Mouse (Mus musculus): ENCODE results near the gene Tmem50a.
A peak's percentile ranks its signal among the peaks of the same experiment; 100 is the strongest.

The Tmem50a gene

DNA sequence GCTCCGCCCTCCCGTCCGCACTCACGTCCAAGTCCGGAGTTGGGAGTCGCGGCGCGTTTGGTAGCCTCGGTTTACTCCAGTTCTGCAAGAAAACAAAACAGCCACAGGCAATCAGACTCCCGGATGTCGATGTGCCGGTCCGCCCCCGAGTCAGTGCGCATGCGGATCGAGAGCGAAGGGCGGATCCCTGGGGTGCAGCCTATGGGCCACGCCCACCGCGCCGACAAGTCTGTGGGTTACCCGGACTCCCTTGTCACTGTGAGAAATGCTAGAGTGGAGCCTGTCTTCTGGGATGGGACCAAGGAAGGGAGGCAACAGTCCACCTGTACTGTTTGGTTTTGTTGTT lies at the start of gene Tmem50a:
Gene Tmem50a, minus strand, starts transcription at position 161 of the 346 bp plus-strand sequence.
- peak; percentile 99 for DNase-seq (ENCODE audit: low read depth, low spot score)

- peak; percentile 85 for DNase-seq (ENCODE audit: low read depth, low spot score)
Measured at GRCm38 (mm10) chr4:134963021-134963776, 48.4 kb upstream of the Tmem50a start.

DNA sequence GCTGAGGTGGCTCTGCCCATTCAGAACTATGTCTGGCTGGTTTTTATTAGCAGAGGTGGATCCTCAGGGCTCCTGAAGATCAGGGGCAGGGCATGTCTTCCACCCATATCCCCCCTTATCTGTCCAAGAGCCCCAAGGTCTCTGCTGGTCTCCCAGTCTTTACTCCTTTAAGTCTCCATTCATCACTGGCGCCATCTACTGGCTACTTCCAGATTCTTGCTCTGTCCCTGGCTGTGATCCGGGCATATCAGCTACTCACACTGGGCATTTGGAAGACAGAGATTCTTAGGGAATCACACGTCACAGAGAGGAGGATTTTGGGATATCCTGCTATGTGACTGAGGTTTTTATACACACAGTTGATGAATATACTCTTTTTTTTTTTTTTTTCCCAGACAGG lies 41.5 kb upstream of the Tmem50a start:
- DNase-seq (ENCODE audit: low read depth, low spot score): peak; percentile 81

DNA sequence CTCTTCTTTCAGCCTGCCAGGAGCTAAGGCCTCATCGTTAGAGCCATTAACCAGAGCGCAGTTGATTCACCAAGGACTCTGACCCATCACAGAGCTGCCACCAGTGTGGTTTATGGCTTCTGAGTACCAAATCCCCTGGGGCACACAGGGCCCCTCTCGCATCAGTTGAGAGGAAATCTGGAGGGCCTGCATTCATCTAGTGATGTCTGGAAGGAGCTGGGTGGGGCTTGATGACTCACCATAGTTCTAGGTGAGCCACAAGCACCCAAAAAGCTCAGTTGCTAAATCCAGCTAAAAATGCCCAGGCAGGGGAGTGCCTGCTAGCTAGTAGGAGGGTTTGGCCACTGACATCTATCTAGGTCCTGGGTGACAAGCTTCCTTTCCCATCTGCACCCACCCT lies 41.0 kb upstream of the Tmem50a start:
- DNase-seq (ENCODE audit: low read depth, low spot score): no peak

DNA sequence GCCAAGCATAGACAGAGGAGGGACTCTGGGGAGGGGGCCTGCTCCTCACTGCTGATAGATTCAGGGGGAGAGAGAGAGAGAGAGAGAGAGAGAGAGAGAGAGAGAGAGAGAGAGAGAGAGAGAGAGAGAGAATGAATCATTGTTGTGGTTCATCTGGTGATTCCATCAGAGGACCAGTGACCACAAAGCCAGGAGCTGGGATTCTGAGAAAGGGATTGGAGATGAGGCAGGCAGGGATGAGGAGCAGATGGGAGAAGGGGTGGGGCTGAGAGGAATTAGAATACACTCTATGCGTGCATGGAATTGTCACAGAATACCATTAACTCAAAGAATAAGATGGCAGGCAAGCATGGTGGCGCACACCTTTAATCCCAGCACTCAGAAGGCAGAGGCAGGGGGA lies 40.4 kb upstream of the Tmem50a start:
- DNase-seq (ENCODE audit: low read depth, low spot score): no peak

- no peak for DNase-seq (ENCODE audit: low read depth, low spot score)
Measured at GRCm38 (mm10) chr4:134954461-134954860, 39.6 kb upstream of the Tmem50a start.

- DNase-seq (ENCODE audit: low read depth, low spot score): peak; percentile 31
Measured at GRCm38 (mm10) chr4:134950518-134951091, 35.8 kb upstream of the Tmem50a start.

- DNase-seq (ENCODE audit: low read depth, low spot score): peak; percentile 76
Measured at GRCm38 (mm10) chr4:134946024-134946744, 31.4 kb upstream of the Tmem50a start.

- no peak for DNase-seq (ENCODE audit: low read depth, low spot score)
Measured at GRCm38 (mm10) chr4:134943758-134944538, 29.1 kb upstream of the Tmem50a start.

DNA sequence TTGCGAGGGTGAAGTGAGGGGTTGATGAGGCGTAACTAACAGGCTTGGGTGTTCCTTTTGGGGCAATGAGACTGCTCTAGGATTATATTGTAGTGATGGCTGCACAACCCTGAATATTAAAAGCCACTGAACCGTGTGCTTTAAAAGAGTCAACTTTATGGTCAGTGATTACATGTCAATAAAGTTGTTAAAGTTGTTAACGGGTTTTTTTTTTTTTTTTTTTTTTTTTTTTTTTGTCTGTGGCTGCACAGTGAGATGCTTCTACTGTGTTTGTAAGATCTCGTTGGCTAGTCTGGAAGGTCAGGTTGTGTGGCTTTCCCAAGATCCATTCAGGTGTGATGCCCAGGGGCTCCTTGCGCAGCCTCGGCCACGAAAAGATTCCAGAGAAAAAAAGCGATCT lies 25.1 kb upstream of the Tmem50a start:
- DNase-seq (ENCODE audit: low read depth, low spot score): no peak

- no peak for DNase-seq (ENCODE audit: low read depth, low spot score)
Measured at GRCm38 (mm10) chr4:134937240-134938176, 22.7 kb upstream of the Tmem50a start.

DNA sequence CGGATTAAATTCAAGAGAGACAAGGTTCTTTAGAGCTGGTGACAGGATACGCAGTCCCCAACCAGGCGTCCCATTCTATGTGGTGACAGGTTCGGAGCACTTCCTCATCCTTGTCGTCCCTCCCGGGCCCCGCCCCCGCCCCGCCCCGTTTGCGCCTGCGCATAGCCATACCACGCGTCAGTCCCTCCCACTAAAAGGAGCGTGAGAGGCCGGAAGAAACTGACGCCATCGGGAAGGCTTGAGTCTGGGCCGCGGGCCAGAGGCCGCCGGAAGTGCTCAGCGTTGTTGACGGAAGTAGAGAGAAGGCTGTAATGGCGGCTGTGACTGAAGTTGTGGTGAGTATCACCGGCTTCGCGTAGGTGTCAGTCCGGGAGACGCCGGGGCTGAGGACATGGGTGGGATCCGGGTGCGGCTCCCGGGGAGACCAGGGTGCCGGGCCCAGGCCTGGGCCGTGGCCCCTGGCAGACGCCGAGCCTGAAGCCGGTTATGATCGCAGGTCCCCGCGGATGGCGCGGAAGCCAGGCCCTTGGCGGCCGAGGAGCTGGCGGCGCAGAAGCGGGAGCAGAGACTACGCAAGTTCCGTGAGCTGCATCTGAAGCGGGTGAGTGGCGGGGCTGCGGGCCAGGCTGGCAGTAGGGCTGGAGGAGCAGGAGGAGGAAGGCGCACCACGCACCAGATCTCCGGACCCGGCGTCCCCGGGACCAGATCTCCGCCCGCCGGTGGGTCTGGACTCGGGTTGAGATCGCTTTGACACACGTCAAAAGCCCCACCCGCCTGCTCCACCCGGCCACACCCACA lies 16.1 kb upstream of the Tmem50a start, which contains the start of gene Syf2:
Gene Syf2, plus strand, starts transcription at position 215 of the 798 bp plus-strand sequence.
- peak; percentile 99 for DNase-seq (ENCODE audit: low read depth, low spot score)

DNA sequence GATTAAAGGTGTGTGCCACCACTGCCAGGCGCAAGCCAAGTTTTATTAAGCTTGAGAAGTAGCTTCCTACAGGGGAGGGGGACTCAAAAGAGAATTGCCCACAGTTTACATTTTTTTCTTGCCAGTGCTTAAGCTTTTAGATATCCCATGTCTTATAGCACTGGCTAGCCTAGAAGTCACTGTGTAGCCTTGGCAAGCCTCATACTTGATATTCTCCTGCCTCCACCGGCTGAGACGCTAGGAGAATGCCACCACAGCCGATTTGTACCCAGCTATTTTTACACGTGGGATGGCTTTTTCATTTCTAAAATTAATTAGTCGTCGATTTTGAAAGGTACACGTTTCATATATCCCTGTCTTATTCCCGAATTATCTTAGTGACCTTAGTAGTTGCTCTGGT lies 15.4 kb upstream of the Tmem50a start:
- no peak for DNase-seq (ENCODE audit: low read depth, low spot score)

- peak; percentile 40 for DNase-seq (ENCODE audit: low read depth, low spot score)
Measured at GRCm38 (mm10) chr4:134929536-134929935, 14.7 kb upstream of the Tmem50a start.

GRCm38 (mm10) chr4:134928464-134928836 lies 13.6 kb upstream of the Tmem50a start:
- no peak for DNase-seq (ENCODE audit: low read depth, low spot score)

- DNase-seq (ENCODE audit: low read depth, low spot score): peak; percentile 47
Measured at GRCm38 (mm10) chr4:134927815-134928463, 13.1 kb upstream of the Tmem50a start.

GRCm38 (mm10) chr4:134925206-134925605 lies 10.4 kb upstream of the Tmem50a start:
- DNase-seq (ENCODE audit: low read depth, low spot score): peak; percentile 32

- DNase-seq (ENCODE audit: low read depth, low spot score): peak; percentile 81
Measured at GRCm38 (mm10) chr4:134924019-134924741, 9.4 kb upstream of the Tmem50a start.

Measured in CD4-positive, CD25-positive, alpha-beta regulatory T cell, adult 2 months (primary cell).